Mouse (Mus musculus) heart, adult 2 months (tissue): ENCODE results near the gene Vpreb2.
"Not testable (repeated sequence)": the region's sequence is repeated elsewhere in the genome, so short reads cannot be mapped to it uniquely, and the experiment has no call there.

Experiments
- EP300 ChIP-seq: fragments of 200-500 bp; IDR thresholded peaks from 2 replicates; pipeline ENCODE4 v1.6.1; 2011; ENCODE audit warnings: low read depth, low read length, control low read depth; ENCODE audit not compliant: insufficient read depth
- POLR2A ChIP-seq: fragments of 200-500 bp; IDR thresholded peaks from 2 replicates; pipeline ENCODE4 v1.6.1; 2011; ENCODE audit warnings: mild to moderate bottlenecking, low read depth, low read length, control low read depth; ENCODE audit not compliant: insufficient read depth

GRCm38 (mm10) chr16:18016482-18016881 is 36.3 kb downstream of the Vpreb2 start:
- not testable (repeated sequence) for TF ChIP-seq POLR2A, EP300
